Mouse (Mus musculus) brain, embryonic 14.5 days (tissue): Measurements from ENCODE around the gene C1qtnf7.

Source experiments
- CTCF ChIP-seq: fragments of 200-500 bp; IDR thresholded peaks from 2 replicates; pipeline ENCODE4 v1.5.1; 2012; ENCODE audit warnings: inconsistent platforms, mild to moderate bottlenecking, moderate library complexity, borderline replicate concordance; ENCODE audit not compliant: insufficient read depth, insufficient read length; ENCODE audit errors: extremely low read depth
- POLR2A ChIP-seq: fragments of 200-500 bp; IDR thresholded peaks from 2 replicates; pipeline ENCODE4 v1.6.1; 2012; ENCODE audit warnings: mild to moderate bottlenecking, inconsistent platforms, borderline replicate concordance; ENCODE audit not compliant: poor library complexity, insufficient read depth, insufficient read length, severe bottlenecking; ENCODE audit errors: extremely low read depth

- no peak for TF ChIP-seq CTCF
- TF ChIP-seq POLR2A, result no peak
These were observed 26.2 kb downstream of the C1qtnf7 start for GRCm38 (mm10) chr5:43541492-43541891.
